Comparison of ENCODE assay signal across 7 mouse cellular contexts in genomic region chr12:57196608-57197362, GRCm38 (mm10). TPM values are rescaled to one million over a fixed set of nuclear protein-coding genes. Genes with fewer than 3 reads are reported as not detected.
DNase-seq lines count a peak whose midpoint lies in the region; ATAC-seq and TF ChIP-seq lines count a peak whose summit lies in the region.

No protein-coding gene starts in this region.

- H3K36me3 ChIP-seq in MEL (ENCODE audit: control insufficient read depth in 1 of 2, insufficient read depth in 2 of 2, low read length in 2 of 2) = peaks cover 0 to 13% of the 10 kb centered on the region in 2 experiments; a peak in 2 of 4 replicates
- H3K36me3 ChIP-seq in forebrain, embryonic 11.5 days (ENCODE audit: control insufficient read depth, insufficient read depth, low read length) = no peaks in the 10 kb centered on the region
- no peaks in the 10 kb centered on the region for H3K36me3 ChIP-seq in limb, embryonic 10.5 days
- no peaks in the 10 kb centered on the region for H3K36me3 ChIP-seq in midbrain, embryonic 10.5 days
- H3K36me3 ChIP-seq in stomach, embryonic 15.5 days = no peaks in the 10 kb centered on the region

- peak overlapping the region; percentile 88 for H3K4me2 ChIP-seq in forebrain, embryonic 11.5 days (ENCODE audit: low read depth, low read length, severe bottlenecking)
- peak overlapping the region; percentile 84 for H3K4me2 ChIP-seq in stomach, embryonic 15.5 days

- peak overlapping the region; percentile 85 to 99 for H3K4me3 ChIP-seq in MEL (ENCODE audit: control insufficient read depth in 1 of 2, insufficient read depth in 1 of 2, low read depth in 2 of 2, low read length in 2 of 2)
- H3K4me3 ChIP-seq in forebrain, embryonic 11.5 days (ENCODE audit: low read depth, low read length) = peak overlapping the region; percentile 50
- peak overlapping the region; percentile 60 for H3K4me3 ChIP-seq in limb, embryonic 10.5 days
- peak overlapping the region; percentile 67 for H3K4me3 ChIP-seq in midbrain, embryonic 10.5 days
- peak overlapping the region; percentile 52 for H3K4me3 ChIP-seq in stomach, embryonic 15.5 days (replicated peaks)

- under 1% methylated on average over 59 of the region's 59 CpGs for WGBS in forebrain, embryonic 11.5 days
- WGBS in limb, embryonic 10.5 days = under 1% methylated on average over 59 of the region's 59 CpGs
- WGBS in midbrain, embryonic 10.5 days = under 1% methylated on average over 59 of the region's 59 CpGs
- 2% methylated on average over 59 of the region's 59 CpGs for WGBS in stomach, embryonic 15.5 days

- H3K79me2 ChIP-seq in MEL (ENCODE audit: control insufficient read depth, insufficient read depth, low read length, poor library complexity) = peaks cover 12% of the 10 kb centered on the region

- peaks cover 8 to 10% of the 10 kb centered on the region in 2 experiments for H3K4me1 ChIP-seq in MEL (ENCODE audit: control insufficient read depth in 1 of 2, insufficient read depth in 2 of 2, low read length in 2 of 2)
- no peaks in the 10 kb centered on the region; the same call in 1 of the 2 replicates for H3K4me1 ChIP-seq in forebrain, embryonic 11.5 days (replicated peaks; ENCODE audit: control insufficient read depth, insufficient read depth, low read length)
- H3K4me1 ChIP-seq in limb, embryonic 10.5 days = peaks cover 6% of the 10 kb centered on the region; the same call in 1 of the 2 replicates
- peaks cover 21% of the 10 kb centered on the region for H3K4me1 ChIP-seq in midbrain, embryonic 10.5 days
- H3K4me1 ChIP-seq in stomach, embryonic 15.5 days = no peaks in the 10 kb centered on the region

- peak; percentile 6 to 70; a peak in 1 of 4 replicates for TF ChIP-seq EP300 in MEL (IDR thresholded peaks at IDR 0.05; ENCODE audit: low read depth in 1 of 2, low read length in 2 of 2)

- peak in 1 of 2 experiments; percentile 44; a peak in 2 of 4 replicates for TF ChIP-seq POLR2A in MEL (IDR thresholded peaks at IDR 0.05; ENCODE audit: control insufficient read depth in 1 of 2, insufficient read depth in 1 of 2, low read depth in 1 of 2, low read length in 2 of 2, poor library complexity in 1 of 2)

- no peaks in the 10 kb centered on the region for H3K27me3 ChIP-seq in MEL (ENCODE audit: control insufficient read depth in 1 of 2, insufficient read depth in 2 of 2, low read length in 2 of 2)
- no peaks in the 10 kb centered on the region for H3K27me3 ChIP-seq in forebrain, embryonic 11.5 days (ENCODE audit: control insufficient read depth, insufficient read depth, low read length)
- H3K27me3 ChIP-seq in limb, embryonic 10.5 days (ENCODE audit: low read depth, poor library complexity, severe bottlenecking) = peaks cover 50% of the 10 kb centered on the region
- peaks cover 19% of the 10 kb centered on the region for H3K27me3 ChIP-seq in midbrain, embryonic 10.5 days (ENCODE audit: low read depth, poor library complexity, severe bottlenecking)
- no peaks in the 10 kb centered on the region for H3K27me3 ChIP-seq in stomach, embryonic 15.5 days (replicated peaks)

- no peak for TF ChIP-seq CTCF in MEL (IDR thresholded peaks at IDR 0.05 in 2 of 3, conservative IDR thresholded peaks at IDR 0.05 in 1 of 3; ENCODE audit: control insufficient read depth in 1 of 3, insufficient read depth in 1 of 3, low read depth in 2 of 3, low read length in 3 of 3, poor library complexity in 1 of 3, severe bottlenecking in 1 of 3)

- ATAC-seq in forebrain, embryonic 11.5 days (replicated peaks; ENCODE audit: low FRiP score) = peak; percentile 72
- ATAC-seq in stomach, embryonic 15.5 days (ENCODE audit: insufficient read depth, low FRiP score, low read depth) = peak; percentile 85

- peak overlapping the region; percentile 96 for H3K9ac ChIP-seq in MEL (ENCODE audit: control insufficient read depth, low read depth, low read length, poor library complexity, severe bottlenecking)
- H3K9ac ChIP-seq in forebrain, embryonic 11.5 days (ENCODE audit: low read length) = peak overlapping the region; percentile 59
- H3K9ac ChIP-seq in stomach, embryonic 15.5 days = peak overlapping the region; percentile 30

- H3K27ac ChIP-seq in MEL (ENCODE audit: control insufficient read depth, low read depth, low read length) = peak overlapping the region; percentile 98
- no peak overlapping the region; the same call in 1 of the 2 replicates for H3K27ac ChIP-seq in forebrain, embryonic 11.5 days (ENCODE audit: low read depth, low read length)
- H3K27ac ChIP-seq in limb, embryonic 10.5 days = peak overlapping the region; percentile 76
- peak overlapping the region; percentile 88 for H3K27ac ChIP-seq in midbrain, embryonic 10.5 days (replicated peaks)
- H3K27ac ChIP-seq in stomach, embryonic 15.5 days = no peak overlapping the region

- intact Hi-C loops in heart, postnatal 36 days (cut with DNase I) = no loop called here

- DNase-seq in MEL (ENCODE audit: low read depth, low spot score) = peak; percentile 82
- DNase-seq in adrenal gland, postnatal 14 days = peak; percentile 57
- DNase-seq in forebrain, embryonic 11.5 days (ENCODE audit: low spot score) = peak; percentile 72
- DNase-seq in heart, postnatal 36 days = peak; percentile 37 to 39
- peak; percentile 74 for DNase-seq in limb, embryonic 10.5 days (ENCODE audit: low spot score)
- peak; percentile 76 for DNase-seq in midbrain, embryonic 10.5 days (ENCODE audit: low spot score)

- no peaks in the 10 kb centered on the region for H3K9me3 ChIP-seq in MEL (replicated peaks; ENCODE audit: insufficient read depth, low read length)
- H3K9me3 ChIP-seq in forebrain, embryonic 11.5 days (ENCODE audit: control insufficient read depth, low read length) = no peaks in the 10 kb centered on the region
- H3K9me3 ChIP-seq in limb, embryonic 10.5 days (replicated peaks) = no peaks in the 10 kb centered on the region
- H3K9me3 ChIP-seq in midbrain, embryonic 10.5 days (replicated peaks) = no peaks in the 10 kb centered on the region
- H3K9me3 ChIP-seq in stomach, embryonic 15.5 days = no peaks in the 10 kb centered on the region

- TF ChIP-seq RAD21 in MEL (IDR thresholded peaks at IDR 0.05; ENCODE audit: low read depth, low read length) = no peak

TF ChIP-seq in MEL, 35 proteins besides CTCF, POLR2A, EP300 and RAD21 (continues in another document):
- TF ChIP-seq MAFK (IDR thresholded peaks at IDR 0.05; ENCODE audit: borderline replicate concordance, low read depth, low read length) (no peak), E2F4 (IDR thresholded peaks at IDR 0.05; ENCODE audit: borderline replicate concordance, low read depth, low read length) (no peak), JUND (IDR thresholded peaks at IDR 0.05; ENCODE audit: low read depth, low read length) (no peak), MYC (IDR thresholded peaks at IDR 0.05; ENCODE audit: low read depth, low read length) (no peak), RCOR1 (IDR thresholded peaks at IDR 0.05; ENCODE audit: low read depth, low read length) (0 out of 2 replicates have a peak, but pooled peaks have one; percentile 33), ELF1 (IDR thresholded peaks at IDR 0.05; ENCODE audit: low read depth, low read length) (0 out of 2 replicates have a peak, but pooled peaks have one; percentile 18), ZNF384 (IDR thresholded peaks at IDR 0.05; ENCODE audit: low read depth, low read length) (no peak), MXI1 (IDR thresholded peaks at IDR 0.05; ENCODE audit: low read depth, low read length) (peak; percentile 29), SMC3 (IDR thresholded peaks at IDR 0.05; ENCODE audit: low read depth, low read length) (no peak), GABPA (IDR thresholded peaks at IDR 0.05; ENCODE audit: low read depth, low read length) (no peak), TCF12 (IDR thresholded peaks at IDR 0.05; ENCODE audit: low read depth, low read length) (peak; percentile 83), CHD2 (IDR thresholded peaks at IDR 0.05; ENCODE audit: low read length) (no peak), HCFC1 (IDR thresholded peaks at IDR 0.05; ENCODE audit: low read depth, low read length) (peak; percentile 25; the same call in 1 of the 2 replicates)

RNA-seq across cellular contexts. Expression of gene Slc25a21, which starts 0.5 kb away (rescaled TPM):
- total RNA-seq in MEL (2012; rRNA removed) = 11.7 and 18.3 TPM in 2 replicates
- 10 to 100 TPM in 1 of 2 experiments, not detected in 1; 14.7 TPM for polyA plus RNA-seq in MEL (2012; ENCODE audit: insufficient read depth in 1 of 2, insufficient read length in 2 of 2, low read depth in 1 of 2, low replicate concordance in 2 of 2, missing spikeins in 1 of 2)
- total RNA-seq in adrenal gland, postnatal 14 days (2021) = 0.98 and 2.1 TPM in 2 replicates
- polyA plus RNA-seq in forebrain, embryonic 11.5 days (2014; fragmentation: Nextera tagmentation; extraction: Ambion mirVana) = 1.7 and 2.3 TPM in 2 replicates
- under 1 TPM; 0.42 to 0.81 TPM for total RNA-seq in heart, postnatal 36 days (2021)
- polyA plus RNA-seq in limb, embryonic 10.5 days (2016; fragmentation: Nextera tagmentation; extraction: Ambion mirVana) = 1.6 and 2.1 TPM in 2 replicates
- 2.5 and 4.0 TPM in 2 replicates for polyA plus RNA-seq in midbrain, embryonic 10.5 days (2016; fragmentation: Nextera tagmentation; extraction: Ambion mirVana)
- 2.2 and 3.2 TPM in 2 replicates for polyA plus RNA-seq in stomach, embryonic 15.5 days (2015; fragmentation: Nextera tagmentation; extraction: Ambion mirVana)

RNA-seq across cellular contexts. Expression of gene Prps1l3, which starts 33.4 kb away (rescaled TPM):
- 70.7 and 81.2 TPM in 2 replicates for total RNA-seq in MEL (2012; rRNA removed)
- 10 to 100 TPM in 1 of 2 experiments, not detected in 1; 52.6 TPM for polyA plus RNA-seq in MEL (2012; ENCODE audit: insufficient read depth in 1 of 2, insufficient read length in 2 of 2, low read depth in 1 of 2, low replicate concordance in 2 of 2, missing spikeins in 1 of 2)
- 33.2 and 38.6 TPM in 2 replicates for total RNA-seq in adrenal gland, postnatal 14 days (2021)
- polyA plus RNA-seq in forebrain, embryonic 11.5 days (2014; fragmentation: Nextera tagmentation; extraction: Ambion mirVana) = 77.6 and 77.7 TPM in 2 replicates
- total RNA-seq in heart, postnatal 36 days (2021) = 10 to 100 TPM; 17.6 to 17.7 TPM
- polyA plus RNA-seq in limb, embryonic 10.5 days (2016; fragmentation: Nextera tagmentation; extraction: Ambion mirVana) = 85.5 and 87.5 TPM in 2 replicates
- 74.9 and 83.9 TPM in 2 replicates for polyA plus RNA-seq in midbrain, embryonic 10.5 days (2016; fragmentation: Nextera tagmentation; extraction: Ambion mirVana)
- polyA plus RNA-seq in stomach, embryonic 15.5 days (2015; fragmentation: Nextera tagmentation; extraction: Ambion mirVana) = 63.5 and 63.9 TPM in 2 replicates

RNA-seq across cellular contexts. Expression of gene Mipol1, which starts 33.4 kb away (rescaled TPM):
- total RNA-seq in MEL (2012; rRNA removed) = 4.0 and 4.4 TPM in 2 replicates
- polyA plus RNA-seq in MEL (2012; ENCODE audit: insufficient read depth in 1 of 2, insufficient read length in 2 of 2, low read depth in 1 of 2, low replicate concordance in 2 of 2, missing spikeins in 1 of 2) = 1 to 10 TPM in 1 of 2 experiments, not detected in 1; 8.3 TPM
- 10.0 and 11.1 TPM in 2 replicates for total RNA-seq in adrenal gland, postnatal 14 days (2021)
- polyA plus RNA-seq in forebrain, embryonic 11.5 days (2014; fragmentation: Nextera tagmentation; extraction: Ambion mirVana) = 8.1 and 8.8 TPM in 2 replicates
- 1 to 10 TPM; 4.5 to 4.9 TPM for total RNA-seq in heart, postnatal 36 days (2021)
- 10.6 and 12.5 TPM in 2 replicates for polyA plus RNA-seq in limb, embryonic 10.5 days (2016; fragmentation: Nextera tagmentation; extraction: Ambion mirVana)
- 7.8 and 8.9 TPM in 2 replicates for polyA plus RNA-seq in midbrain, embryonic 10.5 days (2016; fragmentation: Nextera tagmentation; extraction: Ambion mirVana)
- polyA plus RNA-seq in stomach, embryonic 15.5 days (2015; fragmentation: Nextera tagmentation; extraction: Ambion mirVana) = 10.0 and 11.2 TPM in 2 replicates

Comparison
In these comparisons a context has a peak if more than half of its experiments do, and no peak if none do; other contexts are left out.
1. H3K27ac ChIP-seq: peak in MEL (single experiment), limb, embryonic 10.5 days (single experiment) and midbrain, embryonic 10.5 days (single experiment); none in forebrain, embryonic 11.5 days (single experiment) and stomach, embryonic 15.5 days (single experiment).
2. H3K9ac ChIP-seq: peak in every context shown above with its lines; median percentile 96 in MEL; 59 in forebrain, embryonic 11.5 days; 30 in stomach, embryonic 15.5 days.
3. Peak in every context shown above with its lines, with median percentiles within 50 percentile points of each other: DNase-seq and H3K4me3 ChIP-seq.